Mouse (Mus musculus) frontal cortex, postnatal 10 days (tissue): ENCODE results near the gene Wtip.
"Not testable (repeated sequence)": the region's sequence is repeated elsewhere in the genome, so short reads cannot be mapped to it uniquely, and the experiment has no call there.

Experiments
- DNase-seq, 2 experiments: peaks; one replicate each; pipeline ENCODE4 v3.0.0; 2022; ENCODE audit warnings: low spot score in 2 of 2, mixed read lengths in 1 of 2

Wtip gene

DNA sequence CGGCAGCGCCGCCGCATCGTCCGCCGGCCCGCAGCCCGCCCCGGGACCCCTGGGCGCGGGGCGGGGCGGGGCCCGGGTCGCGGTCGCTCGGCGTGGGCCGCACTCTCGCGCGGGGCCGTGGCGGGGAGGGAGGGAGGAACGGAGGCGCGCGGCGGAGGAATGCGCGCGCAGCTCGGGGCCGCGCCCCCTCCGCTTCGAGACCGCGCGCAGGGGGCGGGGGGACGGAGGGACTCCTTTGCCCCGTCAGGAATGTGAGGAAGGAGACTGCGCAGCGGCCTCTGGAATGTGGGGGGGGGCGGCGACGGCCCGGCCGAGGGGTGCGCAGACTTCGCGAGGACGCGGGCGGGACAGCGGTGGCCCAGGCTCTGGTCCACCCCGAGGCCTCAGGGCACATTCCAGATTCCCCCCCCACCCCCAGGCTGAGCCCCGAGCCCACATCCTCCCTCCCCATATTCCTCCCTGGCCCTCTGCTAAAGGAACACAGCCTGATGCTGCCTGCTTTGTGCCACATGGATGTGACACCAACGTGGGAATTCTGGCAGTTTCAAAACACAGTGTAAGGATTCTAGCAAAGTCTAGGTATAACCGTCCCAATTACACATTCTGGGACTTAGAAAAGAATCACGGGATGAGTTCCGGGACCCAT lies at the start of gene Wtip:
Gene Wtip (minus strand): TSS at position 152 of the 646 bp plus-strand sequence.
- peak; percentile 53 to 73 for DNase-seq

- DNase-seq: not testable (repeated sequence)
Measured at GRCm38 (mm10) chr7:34176241-34176640, 43.2 kb upstream of the Wtip start.

DNA sequence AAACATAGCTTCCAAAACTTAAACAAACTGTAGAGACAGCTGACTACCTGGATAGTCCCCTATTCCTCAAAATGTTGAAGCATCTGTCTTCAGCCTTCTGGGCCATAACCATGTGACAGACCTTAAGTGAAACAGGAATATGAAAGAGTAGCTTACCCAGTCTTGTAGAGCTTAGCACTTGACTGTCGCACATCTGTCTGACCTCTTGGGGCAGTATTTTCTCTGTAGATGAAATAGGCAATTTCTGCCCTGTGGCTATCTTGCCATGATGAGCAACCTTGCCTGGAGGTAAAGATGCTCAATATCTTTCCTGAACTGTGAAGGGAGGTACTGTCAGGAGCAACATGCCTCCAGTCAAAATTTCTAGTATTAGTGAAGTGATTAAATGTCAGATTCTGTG lies 39.2 kb upstream of the Wtip start:
- DNase-seq: no peak

DNA sequence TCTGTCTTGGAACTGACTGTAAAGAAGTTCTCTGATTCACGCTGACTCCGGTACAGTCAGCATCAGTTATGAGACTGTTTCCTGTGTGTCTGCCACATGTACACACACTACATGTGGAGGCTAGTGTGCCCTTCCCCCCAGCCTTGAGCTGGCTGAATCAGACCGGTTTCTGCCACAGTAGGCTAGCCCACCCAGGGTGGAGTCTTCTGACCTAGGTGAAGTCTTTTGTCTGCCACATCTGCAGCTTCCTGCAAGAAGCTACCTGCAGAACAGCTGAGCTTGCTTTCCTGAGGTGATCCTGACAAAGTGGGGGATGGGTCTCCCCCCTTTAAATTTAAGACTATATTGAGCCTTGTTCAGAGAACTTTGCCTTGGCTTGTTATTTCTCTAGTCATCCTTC lies 36.4 kb upstream of the Wtip start, which contains the start of gene Uba2:
Gene Uba2 (minus strand): TSS at position 146 of the 400 bp plus-strand sequence.
- no peak for DNase-seq

DNA sequence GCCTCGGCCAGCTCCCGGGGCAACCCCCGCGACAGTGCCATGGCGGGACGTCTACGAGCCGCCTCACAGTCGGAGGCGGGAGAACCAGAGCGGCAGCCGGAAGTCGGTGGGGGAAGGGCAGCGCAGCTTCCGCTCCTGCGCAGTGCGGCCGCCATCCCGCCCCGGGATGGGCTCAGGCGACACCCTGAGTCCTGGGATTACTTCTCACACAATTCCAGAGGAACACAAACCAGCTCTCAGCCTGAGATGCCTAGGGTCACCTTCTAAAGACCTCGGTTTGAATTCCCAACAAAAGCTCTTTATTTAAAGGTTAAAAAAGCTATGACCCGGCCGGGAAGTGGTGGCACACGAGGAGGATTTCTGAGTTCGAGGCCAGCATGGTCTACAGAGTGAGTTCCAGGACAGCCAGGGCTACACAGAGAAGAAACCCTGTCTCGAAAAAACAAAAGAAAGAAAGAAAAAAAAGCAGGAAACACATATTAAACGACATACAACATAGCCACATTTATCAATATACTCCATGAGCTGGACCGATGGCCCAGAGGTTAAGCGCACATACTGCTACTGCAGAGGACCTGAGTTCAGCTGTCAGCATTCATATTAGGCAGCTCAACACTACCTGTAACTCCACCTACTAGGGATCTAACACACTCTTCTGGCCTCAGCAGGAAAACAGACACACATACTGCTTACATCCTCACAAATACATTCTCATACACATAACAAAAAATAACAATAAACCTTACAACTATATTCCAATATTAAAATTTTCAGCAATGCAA lies 35.6 kb upstream of the Wtip start:
- peak; percentile 84 to 92 for DNase-seq

- DNase-seq: no peak
Measured at GRCm38 (mm10) chr7:34167766-34168469, 34.9 kb upstream of the Wtip start.

DNA sequence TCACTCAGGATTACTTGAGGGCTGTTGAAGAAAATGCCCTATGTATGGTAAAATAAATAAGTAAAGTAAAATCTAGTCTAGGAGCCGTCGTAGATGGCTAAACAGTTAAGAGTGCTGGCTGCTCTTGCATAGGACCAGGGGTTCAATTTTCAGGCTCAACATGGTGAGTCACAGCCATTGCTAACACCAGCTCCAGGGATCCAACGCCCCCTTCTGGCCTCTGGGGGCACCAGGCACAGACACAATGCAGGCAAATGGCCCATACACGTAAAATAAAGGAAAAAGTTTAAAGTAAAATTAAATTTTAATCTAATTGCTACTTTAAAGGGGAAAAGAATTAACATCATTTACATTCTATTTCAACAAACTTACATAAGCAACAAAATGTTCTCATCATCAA lies 33.8 kb upstream of the Wtip start:
- no peak for DNase-seq

DNA sequence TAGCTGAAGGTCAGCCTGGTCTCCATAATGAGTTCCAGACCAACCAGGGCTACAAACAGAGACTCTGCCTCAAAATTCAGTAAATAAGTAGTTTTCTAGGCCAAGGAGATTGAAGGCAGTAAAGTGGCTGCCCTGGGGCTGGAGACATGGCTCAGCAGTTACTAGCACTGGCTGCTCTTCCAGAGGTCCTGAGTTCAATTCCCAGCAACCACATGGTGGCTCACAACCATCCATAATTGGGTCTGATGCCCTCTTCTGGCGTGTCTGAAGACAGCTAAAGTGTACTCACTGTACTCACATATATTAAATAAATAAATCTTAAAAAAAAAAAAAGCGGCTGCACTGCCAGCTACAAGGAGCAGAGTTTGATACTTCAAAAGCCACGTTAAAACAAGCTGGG lies 32.9 kb upstream of the Wtip start:
- DNase-seq: no peak

- no peak for DNase-seq
Measured at GRCm38 (mm10) chr7:34164671-34165070, 31.6 kb upstream of the Wtip start.

- DNase-seq: no peak
Measured at GRCm38 (mm10) chr7:34159167-34159566, 26.1 kb upstream of the Wtip start.

GRCm38 (mm10) chr7:34157994-34158393 lies 24.9 kb upstream of the Wtip start:
- DNase-seq: no peak

DNA sequence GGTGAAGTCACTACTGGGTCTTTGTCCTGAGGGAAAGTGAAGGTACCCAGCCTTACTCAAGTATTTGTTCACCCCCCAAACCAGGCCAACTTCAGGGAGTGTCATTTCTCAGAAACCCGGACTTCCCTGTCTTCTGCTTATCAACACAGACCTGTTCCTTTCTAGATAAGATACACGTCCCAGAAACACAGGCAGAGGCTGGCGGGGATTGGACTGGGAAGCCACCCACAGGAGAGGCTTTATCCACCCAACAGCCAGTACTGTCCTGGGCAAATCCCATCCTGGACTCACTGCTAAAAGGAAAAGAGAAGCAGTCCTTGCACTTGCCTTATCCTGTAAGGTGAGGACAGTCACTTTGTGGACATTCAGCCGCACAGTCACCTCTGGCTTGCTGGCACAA lies 14.1 kb upstream of the Wtip start:
- no peak for DNase-seq

DNA sequence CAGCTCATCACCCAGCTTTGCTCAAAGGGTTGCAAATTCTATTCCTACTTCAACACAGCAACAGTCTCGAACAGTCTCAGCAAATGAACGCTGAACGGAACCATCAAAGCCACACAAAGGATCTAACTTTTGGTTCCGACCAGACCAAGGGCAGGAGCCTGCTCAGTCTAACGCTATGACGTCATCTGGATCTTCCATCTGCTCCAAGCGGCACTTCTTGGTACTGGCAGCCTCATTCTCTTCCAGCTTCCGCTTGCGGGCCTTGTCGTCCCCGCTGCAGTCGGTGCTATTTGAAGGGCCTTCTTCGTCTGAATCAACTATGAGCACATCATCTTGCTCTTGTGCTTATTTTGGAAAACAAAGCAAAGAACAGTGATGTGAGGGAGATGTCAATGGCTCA lies 8.1 kb upstream of the Wtip start:
- DNase-seq: no peak

- DNase-seq: no peak
Measured at GRCm38 (mm10) chr7:34139493-34139892, 6.4 kb upstream of the Wtip start.

- no peak for DNase-seq
Measured at GRCm38 (mm10) chr7:34134336-34134735, 1.3 kb upstream of the Wtip start.

GRCm38 (mm10) chr7:34132355-34133079 lies 551 bp downstream of the Wtip start:
- peak in 1 of 2 experiments; percentile 44 for DNase-seq

DNA sequence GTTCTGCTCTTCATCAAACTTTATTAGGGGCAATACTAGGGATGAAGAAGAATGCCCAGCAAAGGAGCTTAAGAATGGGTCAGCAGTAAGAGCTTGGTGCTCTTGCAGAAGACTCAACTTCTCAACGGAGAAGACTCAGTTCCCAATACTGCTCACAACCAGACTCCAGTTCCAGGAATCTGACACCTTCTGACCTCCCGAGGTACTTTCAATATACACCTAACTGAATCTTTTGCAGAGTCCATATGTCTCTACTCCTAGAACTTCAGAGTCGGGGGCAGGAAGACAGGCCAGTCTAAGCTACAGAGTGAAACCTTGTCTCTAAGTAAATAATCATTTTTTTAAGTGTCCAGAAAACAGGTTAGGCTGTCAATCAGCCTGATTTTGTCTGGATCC lies 1.1 kb downstream of the Wtip start:
- DNase-seq: no peak

DNA sequence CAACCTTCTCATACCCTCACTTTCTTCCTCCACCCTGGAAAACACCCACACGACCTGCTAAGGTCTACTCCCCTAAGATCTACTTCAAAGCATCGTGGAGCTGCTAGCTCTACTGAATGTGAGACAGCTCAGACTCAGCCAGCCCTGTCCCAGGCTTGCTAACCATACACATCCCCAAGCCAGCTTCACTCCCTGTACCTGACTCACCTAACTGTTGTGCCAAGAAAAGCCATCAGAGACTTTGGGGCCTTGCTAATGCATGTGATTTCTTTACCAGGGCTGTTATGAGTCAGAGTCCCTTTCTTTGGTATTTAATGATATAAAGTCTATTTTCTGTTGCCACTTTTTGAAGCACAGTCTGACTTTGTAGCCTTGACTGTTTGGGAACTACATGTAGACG lies 1.9 kb downstream of the Wtip start:
- no peak for DNase-seq

DNA sequence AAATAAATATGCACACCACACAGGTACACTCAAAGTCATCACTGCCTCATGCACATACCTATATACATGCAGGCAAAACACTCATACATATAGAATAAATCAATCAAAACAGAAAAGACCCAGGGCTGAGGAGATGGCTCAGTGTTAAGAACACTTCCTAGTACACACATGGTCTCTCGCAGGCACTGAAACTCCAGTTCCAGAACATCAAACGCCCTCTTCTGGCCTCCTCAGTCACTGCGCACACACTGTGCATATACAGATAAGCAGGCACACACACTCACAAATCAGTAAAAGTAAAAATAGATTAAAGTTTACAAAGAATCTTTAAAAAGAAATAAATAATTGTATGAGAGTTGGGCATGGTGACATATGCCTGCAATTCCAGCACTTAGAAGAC lies 6.8 kb downstream of the Wtip start:
- no peak for DNase-seq

- no peak for DNase-seq
Measured at GRCm38 (mm10) chr7:34125346-34125745, 7.7 kb downstream of the Wtip start.

- DNase-seq: no peak
Measured at GRCm38 (mm10) chr7:34122987-34123720, 9.9 kb downstream of the Wtip start.
